Mouse (Mus musculus) ES-Bruce4 (cell line): Measurements from ENCODE around the gene Rimbp3. TPM values are rescaled to one million over a fixed set of nuclear protein-coding genes. Genes with fewer than 3 reads are reported as not detected.

Experiments
- H3K27ac ChIP-seq: 2 replicates; pipeline ENCODE4 v1.5.1; 2012; ENCODE audit warnings: low read length, inconsistent platforms; ENCODE audit not compliant: insufficient read depth
- H3K27me3 ChIP-seq: 2 replicates; pipeline ENCODE4 v1.6.1; 2012; ENCODE audit warnings: mild to moderate bottlenecking, low read length, inconsistent platforms; ENCODE audit not compliant: control insufficient read depth, poor library complexity, insufficient read depth, severe bottlenecking
- H3K36me3 ChIP-seq: 2 replicates; pipeline ENCODE4 v1.6.1; 2012; ENCODE audit warnings: inconsistent platforms, mild to moderate bottlenecking, low read length, moderate library complexity; ENCODE audit not compliant: control insufficient read depth, poor library complexity, insufficient read depth, severe bottlenecking
- H3K4me1 ChIP-seq: one replicate; pipeline ENCODE4 v1.8.1; 2011; ENCODE audit warnings: low read length; ENCODE audit not compliant: control insufficient read depth, insufficient read depth
- H3K4me3 ChIP-seq: 2 replicates; pipeline ENCODE4 v1.5.1; 2011; ENCODE audit warnings: low read depth, mild to moderate bottlenecking, low read length
- H3K9ac ChIP-seq: 2 replicates; pipeline ENCODE4 v1.6.1; 2012; ENCODE audit warnings: low read depth, mild to moderate bottlenecking, inconsistent platforms; ENCODE audit not compliant: poor library complexity, severe bottlenecking
- H3K9me3 ChIP-seq: replicated peaks from 2 replicates; pipeline ENCODE4 v1.6.1; 2012; ENCODE audit warnings: mild to moderate bottlenecking, low read length, inconsistent platforms; ENCODE audit not compliant: control insufficient read depth, poor library complexity, insufficient read depth, severe bottlenecking
- CTCF ChIP-seq: IDR thresholded peaks from one replicate; pipeline ENCODE4 v1.8.1; 2011; ENCODE audit warnings: low read depth, low read length
- EP300 ChIP-seq: IDR thresholded peaks from 2 replicates; pipeline ENCODE4 v1.6.1; 2011; ENCODE audit warnings: low read depth, low read length; ENCODE audit not compliant: insufficient read depth
- POLR2A ChIP-seq: IDR thresholded peaks from one replicate; pipeline ENCODE4 v1.8.1; 2011; ENCODE audit warnings: low read length; ENCODE audit not compliant: insufficient read depth
- polyA plus RNA-seq: library from polyadenylated mRNA; stranded (reverse); fragments of >200 nt; gene quantifications from 2 replicates; pipeline ENCODE4 v1.2.4, GENCODE M21; 2011; ENCODE audit warnings: low read depth; ENCODE audit not compliant: missing spikeins, insufficient read depth, insufficient read length

Rimbp3 gene
- polyA plus RNA-seq, 1 experiment, result 0.63 TPM

GRCm38 (mm10) chr16:17249135-17249534 lies 40.7 kb downstream of the Rimbp3 start:
- H3K27ac ChIP-seq, result peak overlapping the region; percentile 44
- TF ChIP-seq CTCF, result no peak
- TF ChIP-seq EP300, result 0 out of 2 replicates have a peak, but pooled peaks have one; percentile 64
- TF ChIP-seq POLR2A, result no peak
- H3K9me3 ChIP-seq, result no peaks in the 10 kb centered on the region
- peaks cover 17% of the 10 kb centered on the region for H3K4me1 ChIP-seq
- H3K4me3 ChIP-seq, result no peak overlapping the region
- H3K9ac ChIP-seq, result no peak overlapping the region
- no peaks in the 10 kb centered on the region for H3K36me3 ChIP-seq
- no peaks in the 10 kb centered on the region for H3K27me3 ChIP-seq

- Histone ChIP-seq H3K27me3 (no peaks in the 10 kb centered on the region), H3K9ac (peak overlapping the region; percentile 39), H3K4me3 (no peak overlapping the region), H3K4me1 (peaks cover 14% of the 10 kb centered on the region), H3K36me3 (no peaks in the 10 kb centered on the region), H3K9me3 (no peaks in the 10 kb centered on the region), H3K27ac (peak overlapping the region; percentile 79)
- TF ChIP-seq EP300, result no peak
- TF ChIP-seq POLR2A, result no peak
- no peak for TF ChIP-seq CTCF
Measured at GRCm38 (mm10) chr16:17251539-17251938, 43.1 kb downstream of the Rimbp3 start.

- Histone ChIP-seq H3K27ac (peak overlapping the region; percentile 79), H3K4me1 (peaks cover 14% of the 10 kb centered on the region), H3K9me3 (no peaks in the 10 kb centered on the region), H3K9ac (peak overlapping the region; percentile 39), H3K36me3 (peaks cover 5% of the 10 kb centered on the region; the same call in 1 of the 2 replicates), H3K27me3 (no peaks in the 10 kb centered on the region), H3K4me3 (no peak overlapping the region; the same call in 1 of the 2 replicates)
- TF ChIP-seq EP300 (0 out of 2 replicates have a peak, but pooled peaks have one; percentile 35), POLR2A (no peak), CTCF (no peak)
Measured at GRCm38 (mm10) chr16:17252086-17252726, 43.8 kb downstream of the Rimbp3 start.

GRCm38 (mm10) chr16:17252841-17253240 lies 44.4 kb downstream of the Rimbp3 start:
- Histone ChIP-seq H3K4me3 (peak overlapping the region; percentile 6; the same call in 1 of the 2 replicates), H3K9ac (no peak overlapping the region), H3K36me3 (peaks cover 10% of the 10 kb centered on the region), H3K27ac (peak overlapping the region; percentile 79), H3K4me1 (peaks cover 12% of the 10 kb centered on the region), H3K9me3 (no peaks in the 10 kb centered on the region), H3K27me3 (no peaks in the 10 kb centered on the region)
- TF ChIP-seq CTCF (no peak), EP300 (peak; percentile 75; the same call in 1 of the 2 replicates)

- no peaks in the 10 kb centered on the region for H3K27me3 ChIP-seq
- H3K4me3 ChIP-seq, result peak overlapping the region; percentile 15
- TF ChIP-seq POLR2A, result no peak
- H3K9ac ChIP-seq, result no peak overlapping the region
- H3K27ac ChIP-seq, result peak overlapping the region; percentile 79
- no peaks in the 10 kb centered on the region for H3K9me3 ChIP-seq
- peaks cover 16% of the 10 kb centered on the region for H3K36me3 ChIP-seq
- peaks cover 11% of the 10 kb centered on the region for H3K4me1 ChIP-seq
Measured at GRCm38 (mm10) chr16:17254005-17254597, 45.7 kb downstream of the Rimbp3 start.

GRCm38 (mm10) chr16:17255270-17255669 lies 46.9 kb downstream of the Rimbp3 start:
- H3K36me3 ChIP-seq, result peaks cover 16% of the 10 kb centered on the region

More at GRCm38 (mm10) chr16:17255270-17255669, 46.9 kb downstream of the Rimbp3 start:
- TF ChIP-seq CTCF (no peak), EP300 (no peak), POLR2A (no peak)
- no peak overlapping the region for H3K9ac ChIP-seq
- H3K27me3 ChIP-seq, result no peaks in the 10 kb centered on the region
- peaks cover 8% of the 10 kb centered on the region for H3K4me1 ChIP-seq
- H3K4me3 ChIP-seq, result no peak overlapping the region
- H3K9me3 ChIP-seq, result no peaks in the 10 kb centered on the region
- no peak overlapping the region for H3K27ac ChIP-seq
